Mouse (Mus musculus): ENCODE results near the gene Pirt.

- TF ChIP-seq CTCF (IDR thresholded peaks at IDR 0.05; ENCODE audit: extremely low read depth, insufficient read length, insufficient replicate concordance, low read depth, low read length) (no peak), POLR2A (IDR thresholded peaks at IDR 0.05; ENCODE audit: low read depth, low read length) (no peak)
These were observed 54.8 kb downstream of the Pirt start for GRCm38 (mm10) chr11:66966500-66967116.
